Comparison of ENCODE assay signal across 8 mouse cellular contexts in the genomic region with DNA sequence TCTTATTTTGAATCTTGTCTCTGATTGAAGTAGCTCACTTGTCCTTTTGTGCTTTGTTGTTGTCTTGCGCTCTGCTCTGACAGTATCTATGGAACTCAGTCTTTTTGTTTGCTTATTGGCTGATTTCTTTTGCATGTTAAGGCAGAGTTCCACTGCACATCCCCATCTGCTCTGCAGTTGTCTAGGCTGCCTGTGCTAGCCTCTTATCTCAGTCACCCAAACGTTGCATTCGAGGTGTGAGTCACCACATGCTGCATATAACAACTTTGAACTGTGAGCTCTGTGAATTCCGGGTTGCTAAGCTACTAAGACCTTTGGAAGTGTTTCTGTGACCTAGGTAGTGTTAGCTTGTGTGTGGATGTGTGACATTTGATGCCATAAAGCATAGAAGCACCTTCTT.
DNase-seq lines count a peak whose midpoint lies in the region; ATAC-seq lines count a peak whose summit lies in the region.

No protein-coding gene starts in this region.

- no peak overlapping the region for H3K9ac ChIP-seq in hindbrain, embryonic 11.5 days (ENCODE audit: low read depth, low read length)
- no peak overlapping the region for H3K9ac ChIP-seq in hindbrain, embryonic 14.5 days
- H3K9ac ChIP-seq in forebrain, embryonic 14.5 days (ENCODE audit: low read length), result no peak overlapping the region
- H3K9ac ChIP-seq in midbrain, embryonic 11.5 days (ENCODE audit: low read length), result no peak overlapping the region; the same call in 1 of the 2 replicates

- no peak for DNase-seq in hindbrain, embryonic 11.5 days (ENCODE audit: low spot score)
- DNase-seq in hindbrain, embryonic 14.5 days (ENCODE audit: low spot score), result no peak
- DNase-seq in Muller cell, postnatal 12 days (ENCODE audit: inconsistent ontology term), result peak; percentile 7
- DNase-seq in forebrain, embryonic 14.5 days (ENCODE audit: low spot score), result no peak
- DNase-seq in midbrain, embryonic 11.5 days (ENCODE audit: low spot score, missing footprints), result no peak
- DNase-seq in kidney, adult 18-20 months, result no peak
- DNase-seq in ovary, postnatal 36 days (ENCODE audit: low spot score), result no peak
- no peak for DNase-seq in frontal cortex, postnatal 25 days (ENCODE audit: low spot score in 2 of 2)

- no peak for ATAC-seq in hindbrain, embryonic 11.5 days (ENCODE audit: low FRiP score)
- ATAC-seq in hindbrain, embryonic 14.5 days (ENCODE audit: low FRiP score), result no peak
- no peak for ATAC-seq in forebrain, embryonic 14.5 days
- no peak for ATAC-seq in midbrain, embryonic 11.5 days (ENCODE audit: low FRiP score)

- H3K9me3 ChIP-seq in hindbrain, embryonic 11.5 days (ENCODE audit: control insufficient read depth, low read length), result no peaks in the 10 kb centered on the region
- H3K9me3 ChIP-seq in hindbrain, embryonic 14.5 days (ENCODE audit: control insufficient read depth, low read length), result no peaks in the 10 kb centered on the region
- no peaks in the 10 kb centered on the region for H3K9me3 ChIP-seq in forebrain, embryonic 14.5 days (replicated peaks; ENCODE audit: control insufficient read depth, low read length)
- no peaks in the 10 kb centered on the region for H3K9me3 ChIP-seq in midbrain, embryonic 11.5 days (ENCODE audit: control insufficient read depth, low read length)

- no peaks in the 10 kb centered on the region for H3K27me3 ChIP-seq in hindbrain, embryonic 11.5 days (ENCODE audit: control insufficient read depth, insufficient read depth, low read length)
- no peaks in the 10 kb centered on the region for H3K27me3 ChIP-seq in hindbrain, embryonic 14.5 days (ENCODE audit: control insufficient read depth, insufficient read depth, low read length)
- H3K27me3 ChIP-seq in forebrain, embryonic 14.5 days (replicated peaks; ENCODE audit: control insufficient read depth, insufficient read depth, low read length), result no peaks in the 10 kb centered on the region
- no peaks in the 10 kb centered on the region for H3K27me3 ChIP-seq in midbrain, embryonic 11.5 days (ENCODE audit: control insufficient read depth, insufficient read depth, low read length)

- WGBS in hindbrain, embryonic 11.5 days, result 59% methylated on average over 4 of the region's 4 CpGs
- 60% methylated on average over 4 of the region's 4 CpGs for WGBS in hindbrain, embryonic 14.5 days
- 56% methylated on average over 4 of the region's 4 CpGs for WGBS in forebrain, embryonic 14.5 days
- WGBS in midbrain, embryonic 11.5 days, result 47% methylated on average over 4 of the region's 4 CpGs

- no peak overlapping the region for H3K4me2 ChIP-seq in hindbrain, embryonic 11.5 days (replicated peaks; ENCODE audit: low read depth, low read length)
- no peak overlapping the region for H3K4me2 ChIP-seq in hindbrain, embryonic 14.5 days (replicated peaks)
- H3K4me2 ChIP-seq in forebrain, embryonic 14.5 days (ENCODE audit: low read length), result no peak overlapping the region
- no peak overlapping the region for H3K4me2 ChIP-seq in midbrain, embryonic 11.5 days

- no peak overlapping the region for H3K4me3 ChIP-seq in hindbrain, embryonic 11.5 days (ENCODE audit: low read depth, low read length)
- no peak overlapping the region for H3K4me3 ChIP-seq in hindbrain, embryonic 14.5 days (replicated peaks; ENCODE audit: low read length)
- H3K4me3 ChIP-seq in forebrain, embryonic 14.5 days (ENCODE audit: low read depth, low read length), result no peak overlapping the region
- H3K4me3 ChIP-seq in midbrain, embryonic 11.5 days (ENCODE audit: low read depth, low read length), result no peak overlapping the region

- H3K27ac ChIP-seq in hindbrain, embryonic 11.5 days (ENCODE audit: low read depth, low read length), result peak overlapping the region; percentile 42; the same call in 1 of the 2 replicates
- no peak overlapping the region for H3K27ac ChIP-seq in hindbrain, embryonic 14.5 days
- H3K27ac ChIP-seq in forebrain, embryonic 14.5 days (ENCODE audit: low read depth, low read length), result peak overlapping the region; percentile 33; the same call in 1 of the 2 replicates
- H3K27ac ChIP-seq in midbrain, embryonic 11.5 days (ENCODE audit: low read depth, low read length), result peak overlapping the region; percentile 22; the same call in 1 of the 2 replicates

- no peaks in the 10 kb centered on the region for H3K4me1 ChIP-seq in hindbrain, embryonic 11.5 days (replicated peaks; ENCODE audit: control insufficient read depth, insufficient read depth, low read length)
- H3K4me1 ChIP-seq in hindbrain, embryonic 14.5 days (replicated peaks; ENCODE audit: control insufficient read depth, insufficient read depth, low read length), result no peaks in the 10 kb centered on the region; the same call in 1 of the 2 replicates
- H3K4me1 ChIP-seq in forebrain, embryonic 14.5 days (ENCODE audit: control insufficient read depth, insufficient read depth, low read length), result peaks cover 2% of the 10 kb centered on the region; the same call in 1 of the 2 replicates
- H3K4me1 ChIP-seq in midbrain, embryonic 11.5 days (ENCODE audit: control insufficient read depth, insufficient read depth, low read length), result 0 out of 2 replicates have a peak, but pooled peaks cover 3% of the 10 kb centered on the region

- H3K36me3 ChIP-seq in hindbrain, embryonic 11.5 days (ENCODE audit: control insufficient read depth, insufficient read depth, low read length), result no peaks in the 10 kb centered on the region
- peaks cover 2% of the 10 kb centered on the region for H3K36me3 ChIP-seq in hindbrain, embryonic 14.5 days (replicated peaks; ENCODE audit: control insufficient read depth, insufficient read depth)
- peaks cover 5% of the 10 kb centered on the region for H3K36me3 ChIP-seq in forebrain, embryonic 14.5 days (ENCODE audit: control insufficient read depth, insufficient read depth, low read length)
- no peaks in the 10 kb centered on the region for H3K36me3 ChIP-seq in midbrain, embryonic 11.5 days (ENCODE audit: control insufficient read depth, insufficient read depth, low read length)
